Mouse (Mus musculus) ovary, postnatal 10 days (tissue): ENCODE data around the gene Lig1.
"Not testable (repeated sequence)": the region's sequence is repeated elsewhere in the genome, so short reads cannot be mapped to it uniquely, and the experiment has no call there.

Experiments
- DNase-seq: peaks from one replicate; pipeline ENCODE4 v3.0.0; 2022; ENCODE audit warnings: low spot score

The Lig1 gene

GRCm38 (mm10) chr7:13277081-13277480 is at the start of gene Lig1:
TSS of gene Lig1 (plus strand) at chr7:13277283.
- DNase-seq, result no peak

- no peak for DNase-seq
Measured at GRCm38 (mm10) chr7:13260746-13261700, 16.1 kb upstream of the Lig1 start.

GRCm38 (mm10) chr7:13263851-13264250 is 13.2 kb upstream of the Lig1 start:
- no peak for DNase-seq

GRCm38 (mm10) chr7:13264396-13264795 is 12.7 kb upstream of the Lig1 start:
- DNase-seq, result no peak

GRCm38 (mm10) chr7:13268749-13269260 is 8.3 kb upstream of the Lig1 start:
- no peak for DNase-seq

GRCm38 (mm10) chr7:13269394-13269793 is 7.7 kb upstream of the Lig1 start:
- no peak for DNase-seq

GRCm38 (mm10) chr7:13271704-13272103 is 5.4 kb upstream of the Lig1 start:
- DNase-seq, result no peak

- no peak for DNase-seq
Measured at GRCm38 (mm10) chr7:13277833-13278232, 750 bp downstream of the Lig1 start.

- peak; percentile 84 for DNase-seq
Measured at GRCm38 (mm10) chr7:13278308-13278891, 1.3 kb downstream of the Lig1 start, which contains the start of gene Zswim9. TSS of gene Zswim9 (minus strand) at chr7:13278721.

- not testable (repeated sequence) for DNase-seq
Measured at GRCm38 (mm10) chr7:13278957-13279356, 1.9 kb downstream of the Lig1 start.

- DNase-seq, result no peak
Measured at GRCm38 (mm10) chr7:13288621-13289020, 11.5 kb downstream of the Lig1 start.

- DNase-seq, result no peak
Measured at GRCm38 (mm10) chr7:13290041-13290675, 13.1 kb downstream of the Lig1 start.

- no peak for DNase-seq
Measured at GRCm38 (mm10) chr7:13291370-13291769, 14.3 kb downstream of the Lig1 start.

GRCm38 (mm10) chr7:13293878-13294855 is 17.1 kb downstream of the Lig1 start:
- DNase-seq, result no peak

- DNase-seq, result no peak
Measured at GRCm38 (mm10) chr7:13295256-13295655, 18.2 kb downstream of the Lig1 start.

GRCm38 (mm10) chr7:13297636-13298035 is 20.6 kb downstream of the Lig1 start:
- no peak for DNase-seq

GRCm38 (mm10) chr7:13298821-13299220 is 21.7 kb downstream of the Lig1 start:
- DNase-seq, result no peak

GRCm38 (mm10) chr7:13301643-13302042 is 24.6 kb downstream of the Lig1 start:
- DNase-seq, result no peak

- DNase-seq, result no peak
Measured at GRCm38 (mm10) chr7:13302780-13303179, 25.7 kb downstream of the Lig1 start.

- DNase-seq, result no peak
Measured at GRCm38 (mm10) chr7:13303372-13303771, 26.3 kb downstream of the Lig1 start.

GRCm38 (mm10) chr7:13309407-13309806 is 32.3 kb downstream of the Lig1 start:
- no peak for DNase-seq
